Mouse (Mus musculus) liver, adult 2 months (tissue): ENCODE results near the gene Zfp809. TPM values are rescaled to one million over a fixed set of nuclear protein-coding genes. Genes with fewer than 3 reads are reported as not detected.

Experiments
- DNase-seq: peaks from one replicate; pipeline ENCODE4 v3.0.0-alpha.2; 2011; ENCODE audit warnings: low read depth, low spot score; ENCODE audit errors: extremely low read depth
- H3K27ac ChIP-seq: fragments of 200-500 bp; replicated peaks from 2 replicates; pipeline ENCODE4 v1.5.1; 2012; ENCODE audit warnings: low read depth, mild to moderate bottlenecking, control low read depth, inconsistent platforms, low read length; ENCODE audit not compliant: insufficient read depth
- H3K27me3 ChIP-seq: fragments of 200-500 bp; 2 replicates; pipeline ENCODE4 v1.6.1; 2012; ENCODE audit warnings: mild to moderate bottlenecking, moderate library complexity, low read length, inconsistent platforms; ENCODE audit not compliant: control insufficient read depth, insufficient read depth
- H3K36me3 ChIP-seq: fragments of 200-500 bp; 2 replicates; pipeline ENCODE4 v1.6.1; 2012; ENCODE audit warnings: low read length, inconsistent platforms; ENCODE audit not compliant: control insufficient read depth, insufficient read depth
- H3K4me1 ChIP-seq: fragments of 200-500 bp; 2 replicates; pipeline ENCODE4 v1.6.1; 2011; ENCODE audit warnings: low read length; ENCODE audit not compliant: control insufficient read depth, insufficient read depth
- H3K4me3 ChIP-seq: fragments of 200-500 bp; 2 replicates; pipeline ENCODE4 v1.5.1; 2011; ENCODE audit warnings: low read depth, mild to moderate bottlenecking, control low read depth, low read length, moderate library complexity; ENCODE audit not compliant: insufficient read depth
- H3K79me2 ChIP-seq: fragments of 200-500 bp; 2 replicates; pipeline ENCODE4 v1.6.1; 2012; ENCODE audit warnings: inconsistent platforms, mild to moderate bottlenecking, low read length, moderate library complexity; ENCODE audit not compliant: control insufficient read depth, insufficient read depth
- H3K9ac ChIP-seq: fragments of 200-500 bp; 2 replicates; pipeline ENCODE4 v1.6.1; 2012; ENCODE audit warnings: low read depth, mild to moderate bottlenecking, control low read depth, inconsistent platforms, low read length
- CTCF ChIP-seq: fragments of 200-500 bp; IDR thresholded peaks from 2 replicates; pipeline ENCODE4 v1.5.1; 2011; ENCODE audit warnings: low read depth, low read length, control low read depth
- POLR2A ChIP-seq: fragments of 200-500 bp; IDR thresholded peaks from 2 replicates; pipeline ENCODE4 v1.6.1; 2011; ENCODE audit warnings: low read length, control low read depth; ENCODE audit not compliant: insufficient read depth; ENCODE audit errors: extremely low read depth
- WGBS: fragments of 180-500 bp; shearing (Covaris S2); methylation state at CpG from one replicate; pipeline ENCODE4 v1.1.7; 2018; 5-methylcytosine and 5-hydroxymethylcytosine counted together
- polyA plus RNA-seq: library from polyadenylated mRNA; depleted of rRNA; stranded (reverse); fragments of >200 nt; gene quantifications from 2 replicates; pipeline ENCODE4 v1.2.3, GENCODE M21; 2012; rRNA removed
- total RNA-seq: library from RNA; depleted of rRNA; stranded (reverse); fragments of >200 nt; gene quantifications from 2 replicates; pipeline ENCODE4 v1.2.3, GENCODE M21; 2014; rRNA removed

The Zfp809 gene
- total RNA-seq (15.8 and 18.6 TPM in 2 replicates), polyA plus RNA-seq (12.8 and 15.5 TPM in 2 replicates)

- Histone ChIP-seq H3K4me3 (peak within 1 kb of the TSS; percentile 94), H3K27me3 (no peaks in the 10 kb centered on the region), H3K27ac (peak within 1 kb of the TSS; percentile 98), H3K9ac (peak within 1 kb of the TSS; percentile 98), H3K4me1 (peaks cover 7% of the 10 kb centered on the region; the same call in 1 of the 2 replicates), H3K36me3 (no peaks in the 10 kb centered on the region; the same call in 1 of the 2 replicates), H3K79me2 (no peaks in the 10 kb centered on the region; the same call in 1 of the 2 replicates)
- peak; percentile 96 for DNase-seq
- WGBS, result under 1% methylated on average over 35 of the region's 35 CpGs
- TF ChIP-seq CTCF (peak; percentile 88), POLR2A (peak; percentile 85)
Measured at GRCm38 (mm10) chr9:22225581-22226388, at the start of gene Zfp809. Gene Zfp809, plus strand, starts transcription at chr9:22225714.

- peak; percentile 70 for DNase-seq
Measured at GRCm38 (mm10) chr9:22188025-22188611, 37.4 kb upstream of the Zfp809 start, which contains the start of gene Zfp872. Gene Zfp872, plus strand, starts transcription at chr9:22188090.

GRCm38 (mm10) chr9:22196412-22196811, 29.1 kb upstream of the Zfp809 start:
- Histone ChIP-seq H3K4me3 (no peak overlapping the region), H3K27ac (no peak overlapping the region), H3K36me3 (no peaks in the 10 kb centered on the region), H3K27me3 (no peaks in the 10 kb centered on the region), H3K9ac (no peak overlapping the region), H3K4me1 (no peaks in the 10 kb centered on the region), H3K79me2 (no peaks in the 10 kb centered on the region)
- TF ChIP-seq POLR2A (no peak), CTCF (no peak)
- DNase-seq, result peak; percentile 96
- WGBS, result 20% methylated on average over 5 of the region's 5 CpGs

More at GRCm38 (mm10) chr9:22188025-22188611, 37.4 kb upstream of the Zfp809 start, which contains the start of gene Zfp872:
- H3K27ac ChIP-seq, result no peak within 1 kb of the TSS
- peak within 1 kb of the TSS; percentile 51; the same call in 1 of the 2 replicates for H3K4me3 ChIP-seq
- H3K9ac ChIP-seq, result peak within 1 kb of the TSS; percentile 34
- TF ChIP-seq CTCF, result no peak
- no peak for TF ChIP-seq POLR2A
- H3K27me3 ChIP-seq, result no peaks in the 10 kb centered on the region
- no peaks in the 10 kb centered on the region for H3K79me2 ChIP-seq
- WGBS, result 10% methylated on average over 43 of the region's 43 CpGs
- no peaks in the 10 kb centered on the region for H3K36me3 ChIP-seq
- H3K4me1 ChIP-seq, result no peaks in the 10 kb centered on the region

- no peaks in the 10 kb centered on the region for H3K27me3 ChIP-seq
- 11% methylated on average over 2 of the region's 2 CpGs for WGBS
Measured at GRCm38 (mm10) chr9:22213785-22214194, 11.7 kb upstream of the Zfp809 start.

GRCm38 (mm10) chr9:22214549-22214948, 11.0 kb upstream of the Zfp809 start:
- H3K27me3 ChIP-seq, result no peaks in the 10 kb centered on the region
- no peak overlapping the region for H3K4me3 ChIP-seq
- no peak overlapping the region for H3K27ac ChIP-seq
- DNase-seq, result no peak
- H3K36me3 ChIP-seq, result no peaks in the 10 kb centered on the region
- peaks cover 2% of the 10 kb centered on the region; the same call in 1 of the 2 replicates for H3K4me1 ChIP-seq
- TF ChIP-seq CTCF, result no peak
- TF ChIP-seq POLR2A, result no peak
- no peaks in the 10 kb centered on the region; the same call in 1 of the 2 replicates for H3K79me2 ChIP-seq
- WGBS, result 53% methylated on average over 2 of the region's 2 CpGs
- H3K9ac ChIP-seq, result no peak overlapping the region

More at GRCm38 (mm10) chr9:22213785-22214194, 11.7 kb upstream of the Zfp809 start:
- peak; percentile 97 for DNase-seq
- peak overlapping the region; percentile 47; the same call in 1 of the 2 replicates for H3K9ac ChIP-seq
- H3K4me1 ChIP-seq, result peaks cover 5% of the 10 kb centered on the region; the same call in 1 of the 2 replicates
- TF ChIP-seq CTCF (no peak), POLR2A (no peak)
- H3K4me3 ChIP-seq, result 0 out of 2 replicates have a peak overlapping the region, but pooled peaks have one; percentile 22
- no peaks in the 10 kb centered on the region; the same call in 1 of the 2 replicates for H3K79me2 ChIP-seq
- peak overlapping the region; percentile 46 for H3K27ac ChIP-seq
- no peaks in the 10 kb centered on the region for H3K36me3 ChIP-seq
